Mouse (Mus musculus) spleen, adult 2 months (tissue): Measurements from ENCODE around the gene Gm43552. TPM values are rescaled to one million over a fixed set of nuclear protein-coding genes. Genes with fewer than 3 reads are reported as not detected.

Experiments used
- DNase-seq, 2 experiments: peaks; one replicate each; pipeline versions ENCODE4 v3.0.0 to v3.0.0-alpha.2; 2012 to 2021; ENCODE audit warnings: low spot score in 2 of 2, low read depth in 1 of 2
- H3K27ac ChIP-seq: fragments of 200-500 bp; 2 replicates; pipeline ENCODE4 v1.5.1; 2012; ENCODE audit warnings: low read length, inconsistent platforms; ENCODE audit not compliant: insufficient read depth
- H3K27me3 ChIP-seq: fragments of 200-500 bp; 2 replicates; pipeline ENCODE4 v1.6.1; 2012; ENCODE audit warnings: mild to moderate bottlenecking, moderate library complexity, low read length, inconsistent platforms; ENCODE audit not compliant: control insufficient read depth, insufficient read depth
- H3K36me3 ChIP-seq: fragments of 200-500 bp; 2 replicates; pipeline ENCODE4 v1.6.1; 2012; ENCODE audit warnings: mild to moderate bottlenecking, low read length, inconsistent platforms; ENCODE audit not compliant: control insufficient read depth, insufficient read depth
- H3K4me1 ChIP-seq: fragments of 200-500 bp; 2 replicates; pipeline ENCODE4 v1.6.1; 2011; ENCODE audit warnings: inconsistent platforms; ENCODE audit not compliant: control insufficient read depth, insufficient read depth, insufficient read length
- H3K4me3 ChIP-seq: fragments of 200-500 bp; 2 replicates; pipeline ENCODE4 v1.5.1; 2011; ENCODE audit warnings: mild to moderate bottlenecking, inconsistent platforms; ENCODE audit not compliant: insufficient read depth, insufficient read length; ENCODE audit errors: extremely low read depth
- CTCF ChIP-seq: fragments of 200-500 bp; IDR thresholded peaks from 2 replicates; pipeline ENCODE4 v1.5.1; 2011; ENCODE audit warnings: mild to moderate bottlenecking, inconsistent platforms; ENCODE audit not compliant: insufficient read depth, insufficient read length, insufficient replicate concordance; ENCODE audit errors: extremely low read depth
- POLR2A ChIP-seq: fragments of 200-500 bp; IDR thresholded peaks from 2 replicates; pipeline ENCODE4 v1.6.1; 2011; ENCODE audit warnings: low read depth, low read length, inconsistent platforms
- WGBS: fragments of 180-500 bp; shearing (Covaris S2); methylation state at CpG from one replicate; pipeline ENCODE4 v1.1.7; 2018; 5-methylcytosine and 5-hydroxymethylcytosine counted together
- polyA plus RNA-seq: library from polyadenylated mRNA; depleted of rRNA; stranded (reverse); fragments of >200 nt; gene quantifications from 2 replicates; pipeline ENCODE4 v1.2.3, GENCODE M21; 2012

The Gm43552 gene
- polyA plus RNA-seq, 1 experiment: not detected

GRCm38 (mm10) chr5:65466911-65467310, 25.7 kb downstream of the Gm43552 start:
- Histone ChIP-seq H3K4me3 (no peak overlapping the region), H3K27ac (no peak overlapping the region), H3K4me1 (no peaks in the 10 kb centered on the region), H3K27me3 (no peaks in the 10 kb centered on the region), H3K36me3 (peaks cover 21% of the 10 kb centered on the region)
- WGBS: 91% methylated on average over 3 of the region's 3 CpGs
- DNase-seq: no peak
- TF ChIP-seq POLR2A: no peak
- no peak for TF ChIP-seq CTCF

GRCm38 (mm10) chr5:65460361-65460760, 32.3 kb downstream of the Gm43552 start:
- H3K36me3 ChIP-seq: peaks cover 14% of the 10 kb centered on the region
- DNase-seq: no peak
- H3K4me1 ChIP-seq: no peaks in the 10 kb centered on the region
- no peak overlapping the region for H3K4me3 ChIP-seq
- WGBS: 93% methylated on average over 14 of the region's 14 CpGs
- H3K27ac ChIP-seq: no peak overlapping the region
- H3K27me3 ChIP-seq: no peaks in the 10 kb centered on the region
- no peak for TF ChIP-seq POLR2A
- no peak for TF ChIP-seq CTCF

- no peak for TF ChIP-seq CTCF
- TF ChIP-seq POLR2A: no peak
- Histone ChIP-seq H3K27me3 (no peaks in the 10 kb centered on the region), H3K4me3 (no peak overlapping the region), H3K27ac (no peak overlapping the region), H3K4me1 (no peaks in the 10 kb centered on the region), H3K36me3 (peaks cover 15% of the 10 kb centered on the region)
- WGBS: 87% methylated on average over 3 of the region's 3 CpGs
- DNase-seq: no peak
Measured at GRCm38 (mm10) chr5:65459454-65459853, 33.2 kb downstream of the Gm43552 start.

GRCm38 (mm10) chr5:65457846-65458245, 34.8 kb downstream of the Gm43552 start:
- no peaks in the 10 kb centered on the region for H3K4me1 ChIP-seq
- DNase-seq: no peak
- TF ChIP-seq CTCF (no peak), POLR2A (no peak)
- no peak overlapping the region for H3K4me3 ChIP-seq
- H3K27me3 ChIP-seq: no peaks in the 10 kb centered on the region
- WGBS: 89% methylated on average over 5 of the region's 5 CpGs
- H3K27ac ChIP-seq: no peak overlapping the region
- peaks cover 15% of the 10 kb centered on the region for H3K36me3 ChIP-seq

GRCm38 (mm10) chr5:65457086-65457827, 35.4 kb downstream of the Gm43552 start:
- TF ChIP-seq CTCF (no peak), POLR2A (no peak)
- Histone ChIP-seq H3K4me3 (no peak overlapping the region), H3K27me3 (no peaks in the 10 kb centered on the region), H3K27ac (no peak overlapping the region), H3K36me3 (peaks cover 17% of the 10 kb centered on the region), H3K4me1 (no peaks in the 10 kb centered on the region)
- 88% methylated on average over 7 of the region's 7 CpGs for WGBS
- no peak for DNase-seq

GRCm38 (mm10) chr5:65454771-65455170, 37.9 kb downstream of the Gm43552 start:
- Histone ChIP-seq H3K27ac (no peak overlapping the region), H3K27me3 (no peaks in the 10 kb centered on the region), H3K4me3 (no peak overlapping the region), H3K4me1 (no peaks in the 10 kb centered on the region), H3K36me3 (peaks cover 23% of the 10 kb centered on the region)
- 80% methylated on average over 5 of the region's 5 CpGs for WGBS
- DNase-seq: no peak
- no peak for TF ChIP-seq POLR2A
- no peak for TF ChIP-seq CTCF

- Histone ChIP-seq H3K27ac (no peak overlapping the region), H3K4me1 (no peaks in the 10 kb centered on the region), H3K4me3 (no peak overlapping the region), H3K36me3 (peaks cover 26% of the 10 kb centered on the region), H3K27me3 (no peaks in the 10 kb centered on the region)
- WGBS: 92% methylated on average over 4 of the region's 4 CpGs
- TF ChIP-seq POLR2A: no peak
- TF ChIP-seq CTCF: no peak
- DNase-seq: no peak
Measured at GRCm38 (mm10) chr5:65448941-65449340, 43.7 kb downstream of the Gm43552 start.

- H3K4me1 ChIP-seq: no peaks in the 10 kb centered on the region
- no peaks in the 10 kb centered on the region for H3K27me3 ChIP-seq
- WGBS: 89% methylated on average over 2 of the region's 2 CpGs
- H3K36me3 ChIP-seq: peaks cover 25% of the 10 kb centered on the region
- no peak overlapping the region for H3K4me3 ChIP-seq
- no peak overlapping the region for H3K27ac ChIP-seq
- no peak for TF ChIP-seq CTCF
- TF ChIP-seq POLR2A: no peak
- no peak for DNase-seq
Measured at GRCm38 (mm10) chr5:65447826-65448225, 44.8 kb downstream of the Gm43552 start.
